Mouse (Mus musculus) thymus, adult 2 months (tissue): Measurements from ENCODE around the gene Stx4a.

Source experiments
- CTCF ChIP-seq: fragments of 200-500 bp; IDR thresholded peaks from 2 replicates; pipeline ENCODE4 v1.5.1; 2012; ENCODE audit warnings: mild to moderate bottlenecking, control low read depth, low read length, moderate library complexity, borderline replicate concordance; ENCODE audit not compliant: control insufficient read depth, poor library complexity, insufficient read depth; ENCODE audit errors: extremely low read depth
- POLR2A ChIP-seq: fragments of 200-500 bp; IDR thresholded peaks from 2 replicates; pipeline ENCODE4 v1.6.1; 2012; ENCODE audit warnings: mild to moderate bottlenecking, low read length, control low read depth, moderate library complexity; ENCODE audit not compliant: control insufficient read depth, poor library complexity, insufficient read depth; ENCODE audit errors: extremely low read depth

- TF ChIP-seq CTCF, result no peak
- TF ChIP-seq POLR2A, result no peak
Measured at GRCm38 (mm10) chr7:127870136-127870821, 46.2 kb downstream of the Stx4a start.
